ENCODE assay signal across 11 mouse cellular contexts in the genomic region with DNA sequence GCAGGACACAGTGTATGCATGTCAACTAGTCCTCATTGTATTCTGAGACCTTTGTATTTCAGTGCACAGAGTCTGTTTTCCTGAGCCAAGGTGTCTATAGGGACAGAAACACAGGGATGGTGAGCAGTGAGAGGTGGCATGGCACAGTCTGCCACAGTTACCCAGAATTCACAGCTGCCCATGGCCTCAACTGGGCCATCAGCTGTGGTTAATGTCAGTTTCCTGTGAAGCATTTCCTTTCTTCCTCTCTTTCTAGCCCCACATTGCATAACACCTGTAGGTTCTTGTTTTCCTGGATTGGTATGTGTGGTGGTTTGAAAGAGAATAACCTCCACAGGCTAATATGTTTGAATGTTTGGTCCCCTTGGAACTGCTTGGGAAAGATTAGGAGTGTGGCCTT. TPM values are rescaled to one million over a fixed set of nuclear protein-coding genes. Genes with fewer than 3 reads are reported as not detected.
DNase-seq lines count a peak whose midpoint lies in the region; ATAC-seq and TF ChIP-seq lines count a peak whose summit lies in the region.
"Had no signal": no experiment of that assay in that cellular context is flagged by ENCODE, and none has a peak within 500 bp of the region (broad histone marks: within the 10 kb centered on the region; RNA-seq: fewer than 3 reads in every experiment).

No protein-coding gene starts in this region.

- H3K4me2 ChIP-seq in embryonic facial prominence, embryonic 11.5 days (ENCODE audit: low read depth, low read length), result no peak overlapping the region; the same call in 1 of the 2 replicates
- H3K4me2 ChIP-seq in hindbrain, embryonic 16.5 days (ENCODE audit: low read length), result peak overlapping the region; percentile 73

- peak overlapping the region; percentile 24 for H3K4me3 ChIP-seq in embryonic facial prominence, embryonic 11.5 days (ENCODE audit: low read depth, low read length)
- no peak overlapping the region; the same call in 1 of the 2 replicates for H3K4me3 ChIP-seq in hindbrain, embryonic 16.5 days (ENCODE audit: low read length)
- peak overlapping the region; percentile 58 for H3K4me3 ChIP-seq in midbrain, embryonic 10.5 days
- H3K4me3 ChIP-seq in gastrocnemius, adult 2 months, result no peak overlapping the region

- no peaks in the 10 kb centered on the region for H3K4me1 ChIP-seq in embryonic facial prominence, embryonic 11.5 days (ENCODE audit: control insufficient read depth, insufficient read depth, low read length)
- no peaks in the 10 kb centered on the region for H3K4me1 ChIP-seq in hindbrain, embryonic 16.5 days (ENCODE audit: control insufficient read depth, insufficient read depth, low read depth, low read length)
- peaks cover 8% of the 10 kb centered on the region for H3K4me1 ChIP-seq in midbrain, embryonic 10.5 days

- intact Hi-C loops in heart, postnatal 36 days (cut with DNase I), result no loop called here
- intact Hi-C loops in gastrocnemius, adult 2 months (cut with DNase I), result no loop called here
- intact Hi-C loops in left cerebral cortex, postnatal 36 days (cut with DNase I), result no loop called here

- TF ChIP-seq CTCF in gastrocnemius, adult 2 months (IDR thresholded peaks at IDR 0.05), result no peak

- H3K36me3 ChIP-seq in embryonic facial prominence, embryonic 11.5 days (replicated peaks; ENCODE audit: control insufficient read depth, insufficient read depth, low read depth, low read length), result no peaks in the 10 kb centered on the region
- no peaks in the 10 kb centered on the region for H3K36me3 ChIP-seq in hindbrain, embryonic 16.5 days (ENCODE audit: control insufficient read depth, insufficient read depth, low read length)
- no peaks in the 10 kb centered on the region for H3K36me3 ChIP-seq in midbrain, embryonic 10.5 days

- H3K27me3 ChIP-seq in embryonic facial prominence, embryonic 11.5 days (ENCODE audit: control insufficient read depth, insufficient read depth, low read length), result no peaks in the 10 kb centered on the region
- no peaks in the 10 kb centered on the region for H3K27me3 ChIP-seq in hindbrain, embryonic 16.5 days (replicated peaks; ENCODE audit: control insufficient read depth, insufficient read depth, low read length)
- H3K27me3 ChIP-seq in midbrain, embryonic 10.5 days (ENCODE audit: low read depth, poor library complexity, severe bottlenecking), result no peaks in the 10 kb centered on the region

- H3K9me3 ChIP-seq in embryonic facial prominence, embryonic 11.5 days (replicated peaks; ENCODE audit: control insufficient read depth, low read length), result no peaks in the 10 kb centered on the region
- no peaks in the 10 kb centered on the region for H3K9me3 ChIP-seq in hindbrain, embryonic 16.5 days (ENCODE audit: control insufficient read depth, low read length)
- no peaks in the 10 kb centered on the region for H3K9me3 ChIP-seq in midbrain, embryonic 10.5 days (replicated peaks)

- peak; percentile 14 for DNase-seq in heart, adult 11 months
- DNase-seq in heart, postnatal 36 days, result no peak
- no peak for DNase-seq in embryonic facial prominence, embryonic 11.5 days (ENCODE audit: low spot score)
- DNase-seq in midbrain, embryonic 10.5 days (ENCODE audit: low spot score), result no peak
- no peak for DNase-seq in spleen, adult 12 weeks (ENCODE audit: low spot score)
- DNase-seq in gastrocnemius, adult 2 months, result no peak
- no peak for DNase-seq in left cerebral cortex, postnatal 36 days (ENCODE audit: low spot score in 2 of 2)
- DNase-seq: lung, adult 2 months; right cerebral cortex, postnatal 25 days had no signal

- no peak overlapping the region for H3K27ac ChIP-seq in embryonic facial prominence, embryonic 11.5 days (replicated peaks; ENCODE audit: low read depth, low read length)
- H3K27ac ChIP-seq in hindbrain, embryonic 16.5 days (ENCODE audit: low read depth, low read length), result no peak overlapping the region
- H3K27ac ChIP-seq in midbrain, embryonic 10.5 days (replicated peaks), result peak overlapping the region; percentile 75
- no peak overlapping the region for H3K27ac ChIP-seq in gastrocnemius, adult 2 months

- H3K9ac ChIP-seq in embryonic facial prominence, embryonic 11.5 days (replicated peaks; ENCODE audit: low read length), result peak overlapping the region; percentile 37
- no peak overlapping the region for H3K9ac ChIP-seq in hindbrain, embryonic 16.5 days (ENCODE audit: low read depth, low read length)

- ATAC-seq in embryonic facial prominence, embryonic 11.5 days (replicated peaks; ENCODE audit: insufficient number of reproducible peaks, low FRiP score, low TSS enrichment, low read depth), result 0 out of 2 replicates have a peak, but pooled peaks have one; percentile 44
- 0 out of 2 replicates have a peak, but pooled peaks have one; percentile 27 for ATAC-seq in hindbrain, embryonic 16.5 days

RNA-seq across cellular contexts. Expression of a gene that starts 18.5 kb away (rescaled TPM):
- total RNA-seq in heart, postnatal 36 days (2021), result not detected
- polyA plus RNA-seq in embryonic facial prominence, embryonic 11.5 days (2014; fragmentation: Nextera tagmentation; extraction: Ambion mirVana), result not detected in 2 replicates
- not detected in 2 replicates for polyA plus RNA-seq in hindbrain, embryonic 16.5 days (2015; fragmentation: Nextera tagmentation; extraction: Ambion mirVana)
- polyA plus RNA-seq in midbrain, embryonic 10.5 days (2016; fragmentation: Nextera tagmentation; extraction: Ambion mirVana), result not detected in 2 replicates
- not detected for total RNA-seq in gastrocnemius, adult 2 months (2021)
- total RNA-seq in left cerebral cortex, postnatal 36 days (2021), result not detected

RNA-seq across cellular contexts. Expression of a gene that starts 38.5 kb away (rescaled TPM):
- not detected for total RNA-seq in heart, postnatal 36 days (2021)
- polyA plus RNA-seq in embryonic facial prominence, embryonic 11.5 days (2014; fragmentation: Nextera tagmentation; extraction: Ambion mirVana), result not detected in 2 replicates
- polyA plus RNA-seq in hindbrain, embryonic 16.5 days (2015; fragmentation: Nextera tagmentation; extraction: Ambion mirVana), result not detected in 2 replicates
- not detected in 2 replicates for polyA plus RNA-seq in midbrain, embryonic 10.5 days (2016; fragmentation: Nextera tagmentation; extraction: Ambion mirVana)
- not detected for total RNA-seq in gastrocnemius, adult 2 months (2021)
- total RNA-seq in left cerebral cortex, postnatal 36 days (2021), result not detected
- total RNA-seq: gastrocnemius, adult 18-20 months had no signal
- polyA plus RNA-seq: lung, adult 2 months had no signal

Comparison
In these comparisons a context has a peak if more than half of its experiments do, and no peak if none do; other contexts are left out.
1. H3K4me3 ChIP-seq: peak in embryonic facial prominence, embryonic 11.5 days (single experiment) and midbrain, embryonic 10.5 days (single experiment); none in hindbrain, embryonic 16.5 days (single experiment) and gastrocnemius, adult 2 months (single experiment).